Mouse (Mus musculus): ENCODE results near the gene Nme2. TPM values are rescaled to one million over a fixed set of nuclear protein-coding genes. Genes with fewer than 3 reads are reported as not detected.

The Nme2 gene
- total RNA-seq (2021): 1,000 to 10,000 TPM; 1,044 to 1,128 TPM

- intact Hi-C loops (cut with DNase I): loop anchor here (5.0 kb wide), 1 partner anchor 41 kb away; the partner anchor contains the start of gene Spag9
- DNase-seq: no peak
These were observed at the start of gene Nme2 for GRCm38 (mm10) chr11:93956159-93956558. Nme2 (minus strand) TSS chr11:93956259.

GRCm38 (mm10) chr11:94003346-94003745, 47.3 kb upstream of the Nme2 start:
- DNase-seq: no peak
- intact Hi-C loops (cut with DNase I): no loop called here

- intact Hi-C loops (cut with DNase I): loop anchor here (5.0 to 10.0 kb wide), 2 partner anchors 42 to 216 kb away; partner anchors contain the start of genes Nme2 and Tob1
- DNase-seq: no peak
These were observed 43.2 kb upstream of the Nme2 start for GRCm38 (mm10) chr11:93999276-93999675.

GRCm38 (mm10) chr11:93997141-93997775, 41.2 kb upstream of the Nme2 start:
- intact Hi-C loops (cut with DNase I): loop anchor here (1.0 to 10.0 kb wide), 3 partner anchors 29 to 218 kb away; partner anchors contain the start of genes Gm20390, Nme1, Nme2 and Tob1

GRCm38 (mm10) chr11:93996306-93997140, 40.5 kb upstream of the Nme2 start:
- DNase-seq: peak; percentile 53 to 66
- intact Hi-C loops (cut with DNase I): loop anchor here (1.0 to 10.0 kb wide), 3 partner anchors 28 to 218 kb away; partner anchors contain the start of genes Gm20390, Nme1, Nme2 and Tob1

More at GRCm38 (mm10) chr11:93997141-93997775, 41.2 kb upstream of the Nme2 start:
- peak; percentile 21 to 39 for DNase-seq

- peak; percentile 90 to 94 for DNase-seq
- intact Hi-C loops (cut with DNase I): loop anchor here (5.0 to 10.0 kb wide), 2 partner anchors 39 to 219 kb away; partner anchors contain the start of genes Nme2 and Tob1
These were observed 39.8 kb upstream of the Nme2 start, which contains the start of gene Spag9 for GRCm38 (mm10) chr11:93995720-93996305. Spag9 (plus strand) TSS chr11:93996091.

GRCm38 (mm10) chr11:93995111-93995719, 39.2 kb upstream of the Nme2 start:
- intact Hi-C loops (cut with DNase I): loop anchor here (5.0 to 10.0 kb wide), 2 partner anchors 38 to 220 kb away; partner anchors contain the start of genes Nme2 and Tob1
- peak; percentile 80 to 83 for DNase-seq

GRCm38 (mm10) chr11:93994531-93994930, 38.5 kb upstream of the Nme2 start:
- peak in 1 of 2 experiments; percentile 28 for DNase-seq
- intact Hi-C loops (cut with DNase I): loop anchor here (10.0 kb wide), 1 partner anchor 220 kb away; the partner anchor contains the start of gene Tob1

- intact Hi-C loops (cut with DNase I): no loop called here
- DNase-seq: peak; percentile 20 to 46
These were observed 32.4 kb upstream of the Nme2 start for GRCm38 (mm10) chr11:93988328-93989062.

GRCm38 (mm10) chr11:93987625-93988327, 31.7 kb upstream of the Nme2 start:
- DNase-seq: peak; percentile 41 to 59
- intact Hi-C loops (cut with DNase I): loop anchor here (2.0 kb wide), 1 partner anchor 19 kb away; the partner anchor contains the start of genes Gm20390 and Nme1

- DNase-seq: no peak
- intact Hi-C loops (cut with DNase I): loop anchor here (2.0 kb wide), 1 partner anchor 18 kb away; the partner anchor contains the start of genes Gm20390 and Nme1
These were observed 31.0 kb upstream of the Nme2 start for GRCm38 (mm10) chr11:93987026-93987425.

GRCm38 (mm10) chr11:93986298-93986697, 30.2 kb upstream of the Nme2 start:
- intact Hi-C loops (cut with DNase I): loop anchor here (2.0 kb wide), 1 partner anchor 17 kb away; the partner anchor contains the start of genes Gm20390 and Nme1
- DNase-seq: no peak

GRCm38 (mm10) chr11:93985265-93985664, 29.2 kb upstream of the Nme2 start:
- no peak for DNase-seq
- intact Hi-C loops (cut with DNase I): no loop called here

- intact Hi-C loops (cut with DNase I): no loop called here
These were observed 28.6 kb upstream of the Nme2 start for GRCm38 (mm10) chr11:93984619-93985018.

GRCm38 (mm10) chr11:93979502-93980049, 23.5 kb upstream of the Nme2 start:
- intact Hi-C loops (cut with DNase I): no loop called here
- no peak for DNase-seq

More at GRCm38 (mm10) chr11:93984619-93985018, 28.6 kb upstream of the Nme2 start:
- DNase-seq: no peak

- intact Hi-C loops (cut with DNase I): no loop called here
- DNase-seq: no peak
These were observed 16.9 kb upstream of the Nme2 start for GRCm38 (mm10) chr11:93972951-93973350.

GRCm38 (mm10) chr11:93969799-93970198, 13.7 kb upstream of the Nme2 start:
- intact Hi-C loops (cut with DNase I): loop anchor here (2.0 to 10.0 kb wide), 5 partner anchors 17 to 245 kb away; partner anchors contain the start of gene Tob1
- no peak for DNase-seq

- DNase-seq: no peak
- intact Hi-C loops (cut with DNase I): loop anchor here (2.0 to 10.0 kb wide), 5 partner anchors 18 to 246 kb away; partner anchors contain the start of gene Tob1
These were observed 13.1 kb upstream of the Nme2 start for GRCm38 (mm10) chr11:93969171-93969570.

All from heart, postnatal 36 days (tissue).